Mouse (Mus musculus): ENCODE data around the gene Frs2.

Frs2 gene

DNA sequence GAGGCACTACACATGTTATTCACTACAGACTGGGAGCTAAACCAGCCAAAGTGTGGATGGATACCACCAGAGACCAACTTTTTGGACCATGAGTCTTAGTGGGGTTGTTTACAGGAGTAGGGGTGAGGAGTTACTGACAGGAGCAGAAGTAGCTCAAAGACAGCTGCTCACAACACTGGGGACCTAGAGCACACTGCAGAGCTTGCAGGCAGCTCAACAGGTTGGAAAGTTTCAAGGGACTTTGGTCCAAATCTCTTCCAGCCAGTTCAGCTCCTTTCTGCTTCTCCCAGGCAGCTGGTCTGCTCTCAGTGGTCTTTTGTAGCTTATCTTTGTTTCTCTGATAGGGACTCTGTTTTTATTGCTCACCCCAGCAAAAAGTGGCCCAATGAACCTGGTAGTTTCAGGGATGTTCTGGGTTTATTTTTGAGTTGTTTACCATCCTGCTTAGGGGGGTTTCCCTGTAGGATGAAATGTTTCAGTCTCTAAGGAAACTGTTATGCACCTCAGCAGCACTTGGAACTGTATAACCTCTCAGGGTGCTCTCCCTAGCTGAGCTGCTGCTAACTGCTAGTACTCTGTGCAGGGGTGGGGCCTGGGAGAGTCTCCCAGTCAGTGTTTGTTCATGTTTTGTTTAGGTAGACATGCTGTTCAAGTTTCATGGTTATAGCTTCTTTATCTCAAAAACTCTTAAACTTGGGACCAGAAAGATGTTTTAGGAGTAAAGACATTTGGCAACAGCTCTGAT is 44.3 kb downstream of the Frs2 start:
- no peak for DNase-seq (ENCODE audit: low read depth, low spot score)

- DNase-seq (ENCODE audit: low read depth, low spot score) = no peak
Measured at GRCm38 (mm10) chr10:117100175-117100574, 48.2 kb downstream of the Frs2 start.

DNA sequence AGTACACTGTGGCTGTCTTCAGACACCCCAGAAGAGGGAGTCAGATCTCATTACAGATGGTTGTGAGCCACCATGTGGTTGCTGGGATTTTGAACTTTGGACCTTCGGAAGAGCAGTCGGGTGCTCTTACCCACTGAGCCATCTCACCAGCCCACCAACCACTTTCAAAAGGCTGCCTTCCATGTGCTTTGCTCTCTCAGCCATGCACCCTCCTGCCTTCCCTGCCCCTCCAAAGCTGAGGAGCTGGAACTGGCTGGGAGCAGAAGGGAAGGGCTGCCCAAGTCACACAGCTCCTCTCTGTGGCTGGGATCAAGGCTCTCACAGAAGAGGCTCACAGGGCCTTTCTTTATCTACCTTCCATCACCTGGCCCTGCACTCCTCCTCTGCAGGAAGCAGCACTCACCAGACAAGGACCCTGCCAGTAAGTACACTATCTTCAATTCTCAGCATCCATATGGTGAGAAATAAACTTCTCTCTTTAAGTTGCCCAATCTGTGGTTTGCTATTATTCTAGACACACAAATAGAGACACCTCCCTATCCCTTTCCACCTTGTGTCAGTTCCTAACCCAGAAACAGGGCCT is 51.1 kb downstream of the Frs2 start:
- DNase-seq (ENCODE audit: low read depth, low spot score) = no peak

DNA sequence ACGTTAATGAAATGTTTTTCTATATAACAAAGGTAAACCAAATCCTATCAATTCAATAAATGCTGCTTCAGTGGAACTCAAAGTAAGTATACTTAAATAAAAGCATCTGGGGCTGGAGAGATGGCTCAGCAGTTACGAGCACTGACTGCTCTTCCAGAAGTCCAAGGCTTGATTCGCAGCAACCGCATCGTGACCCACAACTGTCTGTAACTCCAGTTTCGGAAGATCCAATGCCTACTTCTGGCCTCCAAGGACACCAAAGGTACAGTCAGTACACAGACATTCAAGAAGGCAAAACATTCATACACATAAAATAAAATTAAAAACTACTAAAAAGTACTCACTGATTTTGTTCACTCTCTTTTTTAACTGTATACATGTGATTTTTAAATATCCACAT is 52.2 kb downstream of the Frs2 start:
- no peak for DNase-seq (ENCODE audit: low read depth, low spot score)

DNA sequence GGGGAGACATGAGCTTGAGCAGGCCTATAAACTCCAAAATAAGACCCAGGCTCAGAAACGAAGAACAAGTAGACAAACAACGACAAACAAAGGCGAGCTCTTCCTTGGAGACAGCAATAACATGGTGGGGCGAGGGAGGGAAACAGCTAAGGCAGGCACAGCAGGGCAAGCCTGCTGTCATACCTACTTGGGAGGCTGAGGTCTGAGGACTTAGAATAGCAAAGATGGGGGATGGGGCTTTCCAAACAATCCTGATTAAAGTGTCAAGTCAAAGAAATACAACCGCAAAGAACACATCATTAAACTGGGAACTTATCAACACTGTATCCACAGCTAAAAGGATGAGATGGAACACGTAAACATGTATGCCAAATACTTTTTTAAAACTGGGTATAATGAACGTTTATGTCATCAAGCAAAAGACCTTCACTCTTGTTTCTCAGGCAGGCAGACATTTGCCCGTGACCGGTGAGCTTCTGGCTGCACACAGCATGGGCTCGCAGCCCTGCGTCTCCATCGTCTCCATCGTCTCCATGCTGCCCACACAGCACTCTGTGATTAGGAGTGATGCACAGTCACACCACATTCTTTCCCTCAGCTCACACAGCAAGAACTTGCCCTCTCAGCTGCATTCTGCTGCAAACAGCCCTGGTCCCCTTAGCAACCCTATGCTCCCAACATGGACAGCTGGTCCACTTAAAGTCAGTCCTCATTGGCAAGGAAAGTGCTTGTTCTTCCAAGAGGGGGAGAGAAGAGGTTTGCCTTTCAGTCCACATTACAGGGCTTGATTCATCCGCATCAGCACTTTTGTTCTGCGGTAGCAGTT is 53.6 kb downstream of the Frs2 start:
- no peak for DNase-seq (ENCODE audit: low read depth, low spot score)

GRCm38 (mm10) chr10:117089628-117090027 is 58.7 kb downstream of the Frs2 start:
- no peak for DNase-seq (ENCODE audit: low read depth, low spot score)

GRCm38 (mm10) chr10:117081914-117082359 is 66.4 kb downstream of the Frs2 start:
- DNase-seq (ENCODE audit: low read depth, low spot score) = no peak

GRCm38 (mm10) chr10:117081326-117081725 is 67.0 kb downstream of the Frs2 start:
- no peak for DNase-seq (ENCODE audit: low read depth, low spot score)

- peak; percentile 66 for DNase-seq (ENCODE audit: low read depth, low spot score)
Measured at GRCm38 (mm10) chr10:117078284-117078683, 70.0 kb downstream of the Frs2 start.

- DNase-seq (ENCODE audit: low read depth, low spot score) = no peak
Measured at GRCm38 (mm10) chr10:117073176-117073575, 75.2 kb downstream of the Frs2 start.

DNA sequence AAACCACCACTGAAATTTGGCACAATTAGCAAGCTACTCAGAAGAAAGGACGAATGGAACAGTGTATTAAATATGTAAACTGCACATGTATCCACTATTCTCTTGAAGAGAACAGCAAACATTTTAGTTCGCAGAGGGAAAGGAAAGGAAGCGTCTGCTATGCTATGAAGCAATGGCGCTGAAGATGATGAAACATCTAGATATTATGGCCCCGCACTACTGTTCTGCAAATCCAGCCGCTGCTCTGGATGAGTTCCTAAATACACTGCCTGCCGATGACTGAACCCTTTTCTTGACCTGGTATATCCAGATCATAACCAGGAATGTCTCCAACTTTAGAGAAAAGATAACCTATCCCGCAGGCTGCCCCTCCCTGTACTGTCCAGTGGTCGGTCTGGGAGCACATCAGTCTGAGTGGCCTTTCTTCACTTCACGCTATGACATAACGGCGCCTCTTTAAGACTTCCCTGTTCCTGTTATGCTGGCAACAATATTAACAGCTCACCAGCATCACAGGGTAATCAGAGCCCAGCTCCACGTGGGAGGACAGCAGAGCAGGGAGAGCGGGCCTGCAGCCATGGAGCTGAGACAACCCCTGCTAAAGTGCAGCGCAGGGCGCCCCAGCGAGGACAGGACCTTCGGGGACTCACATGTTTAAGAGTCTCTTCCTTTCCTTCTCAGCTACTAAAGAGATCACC is 76.0 kb downstream of the Frs2 start:
- no peak for DNase-seq (ENCODE audit: low read depth, low spot score)

DNA sequence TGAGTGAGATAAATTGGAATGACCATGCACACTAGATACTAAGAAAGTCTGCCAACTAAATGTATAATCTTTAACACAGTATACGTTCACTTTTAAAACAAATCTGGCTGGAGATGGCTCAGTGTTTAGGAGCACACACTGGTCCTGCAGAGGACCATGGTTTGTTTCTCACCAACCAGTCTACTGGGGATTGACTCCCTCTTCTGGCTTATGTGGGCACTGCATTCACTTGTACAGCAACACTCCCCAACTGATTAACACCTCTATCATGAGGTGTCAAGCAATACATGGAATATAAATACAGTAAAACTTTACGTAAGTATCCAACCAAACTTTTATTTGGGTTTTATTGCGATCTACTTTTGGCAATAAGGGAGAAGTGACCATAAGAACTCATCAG is 79.2 kb downstream of the Frs2 start:
- peak; percentile 45 for DNase-seq (ENCODE audit: low read depth, low spot score)

DNA sequence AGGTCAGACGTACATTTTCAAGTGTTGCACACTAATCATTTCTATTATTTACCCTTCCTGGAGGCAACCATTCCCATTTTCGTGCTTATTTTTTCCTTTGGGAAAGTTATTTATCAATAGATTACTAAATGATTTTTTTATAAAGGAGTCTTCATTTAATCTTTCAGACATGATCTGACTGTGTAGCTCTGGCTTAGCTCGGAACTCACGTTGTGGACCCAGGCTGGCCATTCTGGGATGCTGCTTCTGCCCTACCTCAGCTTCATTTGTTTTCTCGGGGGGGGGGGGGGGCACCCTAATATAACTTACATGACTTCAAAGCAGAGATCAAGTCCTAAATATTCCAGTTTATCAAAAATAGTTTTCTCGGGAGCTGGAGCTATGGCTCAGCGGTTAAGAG is 84.3 kb downstream of the Frs2 start:
- no peak for DNase-seq (ENCODE audit: low read depth, low spot score)

GRCm38 (mm10) chr10:117063254-117064021 is 84.9 kb downstream of the Frs2 start, which contains the start of gene Cct2:
Gene Cct2, minus strand, starts transcription at chr10:117063814.
- DNase-seq (ENCODE audit: low read depth, low spot score) = peak; percentile 95

DNA sequence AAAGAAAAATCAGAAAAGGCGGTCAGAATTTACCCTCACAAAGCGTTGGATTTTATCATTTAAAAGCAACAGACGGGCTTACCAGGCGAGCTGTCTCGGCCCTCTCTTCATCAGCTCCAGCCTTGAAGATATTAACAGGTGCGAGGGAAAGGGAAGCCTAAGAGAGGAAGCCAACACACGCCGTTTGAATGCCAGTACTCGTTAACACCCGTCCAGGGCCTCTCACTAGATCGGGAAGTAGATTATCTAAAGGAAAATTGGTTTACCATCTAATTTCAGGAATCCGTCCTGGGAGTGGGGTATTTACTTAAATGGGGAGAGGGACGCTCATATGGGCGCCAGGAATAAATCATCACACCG is 85.5 kb downstream of the Frs2 start:
- DNase-seq (ENCODE audit: low read depth, low spot score) = no peak

DNA sequence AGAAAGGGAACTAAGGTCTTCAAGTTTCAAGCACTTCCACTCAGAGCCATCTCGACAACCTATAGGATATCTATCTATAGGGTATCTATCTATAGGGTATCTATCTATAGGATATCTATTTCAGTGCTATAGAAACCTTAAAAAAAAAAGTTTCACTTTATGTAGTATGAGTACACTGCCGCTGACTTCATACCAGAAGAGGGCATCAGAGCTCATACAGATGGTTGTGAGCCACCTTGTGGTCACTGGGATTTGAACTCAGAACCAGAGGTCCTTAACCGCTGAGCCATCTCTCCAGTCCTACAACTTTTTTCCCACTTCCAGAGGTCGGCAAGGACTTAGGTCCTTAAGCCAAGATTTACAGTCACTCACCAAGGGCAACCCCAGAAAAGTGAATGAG is 92.7 kb downstream of the Frs2 start:
- DNase-seq (ENCODE audit: low read depth, low spot score) = peak; percentile 22

DNA sequence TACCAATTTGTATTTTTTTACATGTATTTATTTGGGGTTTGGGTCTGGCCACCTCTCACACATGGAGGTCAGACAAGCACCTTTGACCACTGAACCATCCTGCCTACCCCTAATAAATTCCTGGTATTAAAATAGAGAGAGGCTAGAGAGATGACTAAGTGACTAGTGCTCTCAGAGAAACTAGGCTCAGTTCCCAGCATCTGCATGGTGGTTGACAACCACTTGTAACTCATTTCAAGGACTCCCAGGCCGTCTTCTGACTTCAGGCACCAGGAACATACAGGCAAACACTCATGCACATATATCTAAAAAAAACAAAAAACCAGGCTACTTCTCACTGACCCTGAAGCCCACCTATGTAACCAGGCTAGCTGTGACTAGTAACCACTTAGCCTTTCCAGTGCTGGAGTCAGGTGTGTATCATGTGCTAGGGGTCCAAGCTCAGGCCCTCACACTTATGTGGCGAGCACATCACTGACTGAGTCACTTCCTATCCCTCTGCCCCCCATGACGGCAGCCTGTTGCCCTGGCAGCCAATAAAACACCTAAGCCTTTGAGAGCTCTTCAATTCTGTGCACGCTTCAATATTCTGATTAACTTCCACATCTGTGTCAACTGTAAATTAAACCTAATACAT is 98.3 kb downstream of the Frs2 start:
- DNase-seq (ENCODE audit: low read depth, low spot score) = no peak

DNA sequence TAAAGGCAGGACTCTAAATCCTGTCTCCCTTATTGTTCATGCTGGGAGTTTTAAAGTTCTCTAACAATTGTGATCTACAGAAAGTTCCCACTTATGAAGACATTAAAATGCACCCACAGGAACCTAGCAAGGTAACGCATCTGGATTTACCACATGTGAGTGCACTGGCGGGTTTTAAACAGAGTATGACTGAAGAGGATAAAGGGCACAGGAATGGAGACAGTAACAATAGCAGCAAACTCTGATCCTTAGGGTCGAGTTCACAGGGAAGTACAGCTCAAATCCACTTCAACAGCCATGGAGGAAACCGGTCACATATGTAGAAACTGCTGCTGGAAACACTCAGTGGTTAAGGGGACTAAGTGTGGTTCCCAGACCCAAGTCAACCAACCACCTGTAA is 99.1 kb downstream of the Frs2 start:
- no peak for DNase-seq (ENCODE audit: low read depth, low spot score)

GRCm38 (mm10) chr10:117045175-117046056 is 102.9 kb downstream of the Frs2 start, which contains the start of gene Lrrc10:
Gene Lrrc10, plus strand, starts transcription at chr10:117045341.
- DNase-seq (ENCODE audit: low read depth, low spot score) = no peak

Data from ES-CJ7 (cell line).